Mouse (Mus musculus) urinary bladder, adult 18-20 months (tissue): Measurements from ENCODE around the gene Arid2.

Experiments
- DNase-seq, 2 experiments: peaks; one replicate each; pipeline ENCODE4 v3.0.0; 2022; ENCODE audit warnings: low spot score in 2 of 2, mixed read lengths in 2 of 2

The Arid2 gene

DNA sequence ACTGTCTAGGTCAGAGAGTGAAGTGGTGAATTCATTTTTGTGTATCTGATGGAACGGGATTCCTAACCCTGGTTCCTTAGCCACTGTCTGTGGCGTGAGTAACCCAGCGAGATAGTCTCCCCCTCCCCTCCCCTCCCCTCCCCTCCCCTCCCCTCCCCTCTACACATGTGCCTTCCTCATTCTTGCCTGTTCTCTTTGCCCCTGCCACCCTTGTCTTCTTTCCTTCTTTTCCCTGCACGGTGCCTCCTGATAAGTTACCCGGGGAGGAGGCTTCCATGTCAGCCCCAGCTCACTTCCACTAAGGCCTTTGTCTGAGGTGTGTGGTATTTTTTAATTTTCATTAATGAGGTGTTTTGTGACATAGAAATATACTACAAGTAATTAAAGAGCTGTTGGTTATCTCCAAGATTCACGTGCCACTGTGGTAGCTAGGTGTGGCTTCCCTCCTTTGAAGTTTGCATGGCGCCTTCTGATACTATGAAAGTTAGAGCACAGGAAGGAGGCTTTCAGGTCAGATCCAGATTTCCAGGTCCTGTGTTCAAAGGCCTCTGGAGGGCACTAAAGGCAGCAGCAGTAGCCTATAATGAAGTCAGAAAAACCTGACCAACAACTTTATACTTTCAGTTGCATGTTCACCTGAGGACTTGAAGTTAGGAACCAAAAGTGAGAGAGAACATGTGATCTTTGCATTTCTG is 57.4 kb downstream of the Arid2 start:
- no peak for DNase-seq

DNA sequence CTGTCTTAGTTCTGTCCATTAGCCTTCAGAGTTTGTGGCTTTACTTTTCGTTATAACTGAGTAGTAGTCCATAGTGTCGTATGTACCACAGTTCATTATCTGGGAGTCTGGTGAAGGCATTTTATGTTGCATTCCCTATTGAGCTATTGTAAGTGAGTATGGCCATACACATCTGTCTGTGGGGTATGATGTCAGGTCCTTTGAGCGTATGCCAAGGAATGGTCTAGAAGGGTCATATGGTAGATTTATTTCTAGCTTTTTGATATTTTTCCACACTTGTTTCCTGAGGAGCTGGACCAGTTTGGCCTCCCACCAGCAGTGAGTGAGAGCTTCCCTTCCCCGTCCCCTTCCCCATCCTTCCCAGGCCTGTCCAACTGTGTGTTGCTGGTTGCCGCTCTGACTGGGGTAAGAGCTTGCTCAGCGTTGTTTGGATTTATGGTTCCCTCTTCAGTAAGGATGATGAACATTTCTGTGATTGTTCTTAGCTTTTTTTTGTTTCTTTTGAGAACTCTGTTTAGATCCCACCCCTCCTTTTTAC is 58.1 kb downstream of the Arid2 start:
- DNase-seq: no peak

- no peak for DNase-seq
These were observed 64.1 kb downstream of the Arid2 start for GRCm38 (mm10) chr15:96351432-96351831.

- DNase-seq: no peak
These were observed 71.6 kb downstream of the Arid2 start for GRCm38 (mm10) chr15:96358871-96359270.

DNA sequence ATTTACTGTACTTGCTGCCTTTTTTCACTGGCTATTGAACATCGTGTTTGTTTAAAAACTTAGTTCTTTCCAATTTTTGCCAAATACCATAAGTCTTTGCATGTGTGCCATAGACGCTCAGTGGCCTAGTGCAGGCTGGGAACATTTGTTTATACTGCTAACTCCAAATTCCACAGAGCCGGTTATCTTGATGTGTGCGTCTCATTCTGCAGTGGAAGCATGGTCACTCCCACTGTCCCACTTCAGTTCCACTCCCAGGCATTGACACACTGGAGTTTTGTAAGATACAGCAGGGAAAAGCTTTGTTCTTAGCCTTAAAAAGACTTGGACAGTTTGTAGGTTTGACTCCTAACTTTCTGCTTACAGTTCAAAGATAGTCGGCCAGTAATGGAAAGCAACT is 73.3 kb downstream of the Arid2 start:
- no peak for DNase-seq

- DNase-seq: no peak
These were observed 78.0 kb downstream of the Arid2 start for GRCm38 (mm10) chr15:96365351-96365750.

GRCm38 (mm10) chr15:96366176-96366963 is 79.1 kb downstream of the Arid2 start:
- DNase-seq: no peak

GRCm38 (mm10) chr15:96371311-96371710 is 84.0 kb downstream of the Arid2 start:
- no peak for DNase-seq

- no peak for DNase-seq
These were observed 85.3 kb downstream of the Arid2 start for GRCm38 (mm10) chr15:96372628-96373027.

GRCm38 (mm10) chr15:96373161-96373560 is 85.8 kb downstream of the Arid2 start:
- no peak for DNase-seq

DNA sequence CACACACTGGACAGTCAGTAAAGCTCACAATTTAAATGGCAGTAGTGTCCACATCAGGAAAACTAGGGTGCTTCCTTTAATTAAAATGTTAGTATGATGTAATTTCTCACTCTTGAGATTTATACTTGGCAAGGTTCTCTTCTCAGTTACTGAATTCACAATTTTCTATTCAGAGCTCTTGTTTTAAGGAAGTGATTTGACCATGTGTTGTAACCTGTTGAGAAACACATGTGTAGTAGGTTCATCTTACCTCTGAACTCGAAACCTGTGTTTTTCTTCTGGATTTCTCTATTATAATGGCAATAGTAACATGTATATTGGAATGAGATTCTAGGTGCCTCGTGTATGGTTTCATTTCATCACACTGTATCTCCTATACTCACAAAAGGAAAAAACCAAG is 88.9 kb downstream of the Arid2 start:
- DNase-seq: no peak

- DNase-seq: no peak
These were observed 89.9 kb downstream of the Arid2 start for GRCm38 (mm10) chr15:96377263-96377662.

- DNase-seq: no peak
These were observed 90.4 kb downstream of the Arid2 start for GRCm38 (mm10) chr15:96377701-96378100.

DNA sequence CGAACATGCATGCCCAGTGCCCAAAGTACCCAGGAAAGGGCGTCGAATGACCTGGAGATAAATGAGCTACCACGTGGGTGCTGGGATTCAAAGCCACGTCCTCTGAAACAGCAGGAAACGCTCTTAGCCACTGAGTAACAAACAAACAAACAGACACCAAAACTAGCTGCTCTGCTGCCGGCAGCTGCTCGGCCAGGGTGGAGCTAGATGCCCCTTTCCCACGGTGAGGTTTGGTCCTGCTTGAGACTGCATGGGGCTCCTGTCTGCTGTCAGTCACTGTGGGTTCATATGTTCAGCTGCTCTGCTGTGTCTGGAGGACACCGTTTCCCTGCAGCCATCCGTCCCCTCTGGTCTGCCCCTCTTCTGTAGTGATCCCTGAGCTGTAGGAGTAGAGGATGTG is 94.9 kb downstream of the Arid2 start:
- no peak for DNase-seq

DNA sequence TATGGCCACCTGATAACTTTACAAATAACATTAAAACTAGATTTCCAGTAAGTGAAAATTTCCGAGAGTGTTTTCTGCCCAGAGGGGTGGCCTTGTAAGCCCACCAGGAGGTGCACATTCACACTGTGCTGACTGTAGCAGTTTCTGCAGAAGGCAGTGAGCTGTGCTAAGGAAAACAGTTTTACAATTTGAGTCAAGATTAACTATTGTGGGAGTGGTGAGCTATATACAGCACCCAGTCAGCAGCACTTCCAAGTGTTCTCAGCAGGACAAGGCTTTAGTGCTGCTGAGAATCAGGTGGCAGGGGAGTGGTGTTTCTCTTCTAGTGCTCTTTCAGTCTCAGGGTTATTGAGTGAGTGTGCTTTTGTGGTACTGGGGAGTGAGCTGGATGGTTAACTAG is 101.2 kb downstream of the Arid2 start:
- DNase-seq: no peak

GRCm38 (mm10) chr15:96392878-96393277 is 105.6 kb downstream of the Arid2 start:
- no peak for DNase-seq

DNA sequence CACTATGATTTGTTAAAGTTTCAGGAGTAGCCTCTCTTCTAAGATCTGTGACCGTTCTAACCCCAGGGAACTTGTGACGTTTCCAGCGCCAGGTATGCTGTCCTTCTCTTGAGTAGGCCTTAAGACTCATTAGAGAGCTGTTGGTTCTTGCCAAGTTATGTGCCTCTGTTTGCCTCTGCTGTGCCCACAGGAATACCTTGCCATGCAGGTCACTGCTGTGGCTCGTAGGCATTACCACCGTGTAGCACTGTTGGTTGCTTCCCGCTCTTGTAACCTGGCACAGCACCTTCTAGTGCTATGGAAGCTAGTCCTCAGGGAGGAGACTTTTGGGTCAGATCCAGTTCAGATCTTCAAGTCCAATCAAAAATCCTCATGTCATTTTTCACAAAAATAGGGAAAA is 107.8 kb downstream of the Arid2 start:
- no peak for DNase-seq

DNA sequence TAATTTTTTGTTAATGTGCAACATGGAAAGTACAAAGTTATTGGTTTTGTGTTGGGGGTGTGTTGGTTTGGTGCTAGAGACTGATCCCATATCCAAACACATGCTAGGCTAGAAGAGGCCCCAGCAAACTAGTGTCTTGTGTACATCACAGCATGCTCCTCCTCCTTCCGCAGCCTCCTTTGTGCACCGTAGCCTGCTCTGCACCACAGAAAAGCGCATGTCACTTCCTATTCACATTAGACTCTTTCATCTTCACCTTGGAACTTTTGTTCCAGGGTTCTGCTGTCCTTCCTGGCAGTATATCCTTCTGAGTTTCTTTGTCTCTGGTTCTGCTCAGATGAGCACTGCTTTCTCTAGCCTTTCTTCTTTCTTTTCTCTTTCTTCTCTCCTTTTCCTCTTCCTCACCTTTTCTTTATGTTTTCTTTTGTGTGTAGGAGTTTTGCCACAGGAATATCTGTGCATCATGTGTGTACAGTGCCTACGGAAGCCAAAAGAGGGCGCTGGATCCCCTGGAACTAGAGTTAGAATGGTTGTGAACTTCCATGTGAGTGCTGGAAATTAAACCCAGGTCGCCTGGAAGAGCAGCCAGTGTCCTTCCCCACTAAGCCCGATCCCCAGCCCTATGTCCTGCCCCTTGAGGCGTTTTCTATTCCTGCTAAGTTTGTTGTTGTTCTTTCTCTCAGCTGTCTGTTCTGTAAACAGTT is 109.5 kb downstream of the Arid2 start:
- DNase-seq: no peak

DNA sequence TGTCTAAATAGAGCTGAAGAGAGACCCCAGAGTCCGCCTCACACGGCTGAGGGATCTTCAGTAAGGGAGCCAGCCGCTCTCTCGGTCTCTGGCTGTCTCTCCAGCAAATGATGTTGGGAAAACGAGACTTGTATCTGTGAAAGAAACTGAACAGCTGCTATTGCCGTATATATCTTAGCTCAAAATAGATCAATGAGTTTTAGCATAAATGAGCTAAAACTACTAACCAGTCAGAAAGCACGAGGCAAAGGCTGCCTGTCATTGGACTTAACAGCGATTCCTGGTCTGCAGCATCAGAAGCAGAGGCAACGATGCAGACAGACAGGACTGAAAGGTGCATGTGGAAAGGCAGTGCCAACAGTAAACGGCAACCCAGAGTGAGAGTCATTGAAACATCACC is 111.0 kb downstream of the Arid2 start:
- DNase-seq: no peak

DNA sequence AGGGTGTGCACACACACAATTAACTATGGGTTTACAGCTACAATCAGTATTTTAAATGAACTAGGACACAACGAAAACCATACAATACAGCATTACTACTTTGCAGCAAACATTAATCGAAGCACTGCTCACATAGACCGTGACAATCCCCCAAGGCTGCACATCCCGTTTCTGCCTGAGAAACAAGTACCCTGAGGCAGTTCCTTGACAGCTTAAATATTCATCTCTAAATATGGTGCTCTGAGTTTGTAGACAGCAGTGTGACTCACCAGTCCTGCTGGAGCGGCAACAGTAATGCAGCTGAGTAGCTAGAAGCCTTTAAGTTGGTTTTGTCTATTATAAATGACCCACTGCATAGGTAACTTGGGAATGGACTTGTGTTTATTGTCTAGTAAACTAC is 118.2 kb downstream of the Arid2 start:
- no peak for DNase-seq

- no peak for DNase-seq
These were observed 118.9 kb downstream of the Arid2 start for GRCm38 (mm10) chr15:96406253-96406652.

DNA sequence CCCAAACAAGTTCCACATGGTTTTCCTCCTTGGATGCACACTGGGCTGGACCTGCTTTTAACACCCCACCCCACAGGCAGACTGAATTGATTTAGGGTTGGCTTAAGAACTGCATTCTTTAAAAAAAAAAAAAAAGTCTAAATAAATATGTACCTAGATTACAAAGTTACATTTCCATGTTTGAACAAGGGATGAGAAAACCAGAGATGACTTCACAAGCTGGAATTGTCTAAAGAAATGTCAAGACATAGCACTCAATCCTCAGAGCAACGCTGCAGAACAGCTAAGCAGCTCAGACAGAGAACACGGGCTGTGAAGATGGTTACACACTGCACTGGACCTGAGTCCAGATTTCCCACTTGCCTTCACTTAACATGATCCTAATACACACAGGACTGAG is 119.8 kb downstream of the Arid2 start:
- DNase-seq: no peak

DNA sequence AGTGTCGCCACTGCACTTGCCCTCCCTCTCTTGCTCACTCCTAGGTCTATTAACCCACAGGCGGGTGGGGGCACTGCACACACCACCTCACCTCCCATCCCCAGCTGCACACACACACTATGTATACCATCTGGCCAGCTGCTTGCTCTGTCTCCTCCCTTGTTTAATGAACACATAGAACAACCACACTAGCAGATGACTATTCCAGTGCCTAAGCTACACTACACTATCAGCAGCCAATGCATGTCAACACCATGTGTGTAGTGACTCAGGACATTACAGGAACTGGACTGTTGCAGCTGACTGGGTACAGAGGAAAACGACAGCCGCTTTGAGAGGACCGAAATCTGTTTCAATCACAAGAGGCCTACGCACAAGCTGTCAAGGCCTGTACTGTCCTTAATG is 121.4 kb downstream of the Arid2 start:
- no peak for DNase-seq
